ENCODE assay signal across 22 mouse cellular contexts in the genomic region with DNA sequence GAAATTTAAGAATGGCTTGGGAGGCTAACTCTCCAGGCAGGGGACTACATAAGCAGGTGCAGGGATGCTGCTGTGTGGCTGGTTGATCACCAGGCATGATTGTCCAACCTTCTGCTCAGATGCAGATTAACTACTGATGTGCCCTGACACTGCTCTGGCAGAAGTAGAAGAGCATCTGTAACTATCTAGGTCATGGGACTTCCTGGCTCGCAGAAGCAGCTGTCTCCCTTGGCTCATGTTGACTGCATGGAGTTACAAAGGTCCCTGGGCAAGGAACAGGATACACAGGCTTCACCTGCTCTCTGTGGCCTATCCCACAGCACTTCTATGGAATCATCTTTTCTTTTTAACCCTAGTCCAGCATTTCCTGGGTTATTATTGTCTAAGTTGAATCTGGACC. TPM values are rescaled to one million over a fixed set of nuclear protein-coding genes. Genes with fewer than 3 reads are reported as not detected.
A peak's percentile ranks its signal among the peaks of the same experiment; 100 is the strongest.
DNase-seq lines count a peak whose midpoint lies in the region; ATAC-seq and TF ChIP-seq lines count a peak whose summit lies in the region.
"Had no signal": no experiment of that assay in that cellular context is flagged by ENCODE, and none has a peak within 500 bp of the region (broad histone marks: within the 10 kb centered on the region; RNA-seq: fewer than 3 reads in every experiment).

No protein-coding gene starts in this region.

- no peaks in the 10 kb centered on the region for H3K4me1 ChIP-seq in kidney, embryonic 16.5 days (ENCODE audit: insufficient read depth, low read length)
- peaks cover 5% of the 10 kb centered on the region; the same call in 1 of the 2 replicates for H3K4me1 ChIP-seq in midbrain, postnatal 0 days (ENCODE audit: insufficient read depth, low read length)
- H3K4me1 ChIP-seq in midbrain, embryonic 16.5 days (ENCODE audit: control insufficient read depth, insufficient read depth, low read length) = peaks cover 14% of the 10 kb centered on the region
- H3K4me1 ChIP-seq: heart, embryonic 15.5 days; limb, embryonic 12.5 days; megakaryocyte, embryonic 14.5 days had no signal

- ATAC-seq in kidney, embryonic 16.5 days (ENCODE audit: low FRiP score, low TSS enrichment) = no peak
- ATAC-seq in midbrain, postnatal 0 days (ENCODE audit: low FRiP score) = no peak
- ATAC-seq in midbrain, embryonic 16.5 days = no peak
- no peak for ATAC-seq in megakaryocyte-erythroid progenitor cell, adult 5-6 weeks (replicated peaks; ENCODE audit: low FRiP score, low TSS enrichment, poor library complexity, severe bottlenecking)
- ATAC-seq: forebrain, embryonic 13.5 days; lung, postnatal 0 days had no signal

- no peak overlapping the region for H3K27ac ChIP-seq in kidney, embryonic 16.5 days (ENCODE audit: low read length)
- H3K27ac ChIP-seq in midbrain, postnatal 0 days (ENCODE audit: low read depth, low read length) = no peak overlapping the region
- H3K27ac ChIP-seq in midbrain, embryonic 16.5 days (ENCODE audit: low read length) = no peak overlapping the region
- H3K27ac ChIP-seq: forebrain, embryonic 13.5 days; heart, embryonic 15.5 days; limb, embryonic 12.5 days; liver, embryonic 14.5 days; neural tube, embryonic 12.5 days had no signal

- no peaks in the 10 kb centered on the region for H3K36me3 ChIP-seq in kidney, embryonic 16.5 days (ENCODE audit: insufficient read depth, low read length)
- no peaks in the 10 kb centered on the region for H3K36me3 ChIP-seq in midbrain, postnatal 0 days (ENCODE audit: insufficient read depth, low read length)
- H3K36me3 ChIP-seq in midbrain, embryonic 16.5 days (ENCODE audit: control insufficient read depth, insufficient read depth, low read length) = no peaks in the 10 kb centered on the region
- H3K36me3 ChIP-seq: heart, embryonic 15.5 days; limb, embryonic 12.5 days; neural tube, embryonic 12.5 days had no signal

- TF ChIP-seq CTCF in midbrain, postnatal 0 days (IDR thresholded peaks at IDR 0.05) = no peak

- no peaks in the 10 kb centered on the region for H3K27me3 ChIP-seq in kidney, embryonic 16.5 days (ENCODE audit: insufficient read depth, low read length)
- no peaks in the 10 kb centered on the region for H3K27me3 ChIP-seq in midbrain, postnatal 0 days (ENCODE audit: insufficient read depth, low read length)
- H3K27me3 ChIP-seq in midbrain, embryonic 16.5 days (ENCODE audit: control insufficient read depth, insufficient read depth, low read depth, low read length) = no peaks in the 10 kb centered on the region
- H3K27me3 ChIP-seq: forebrain, embryonic 13.5 days; heart, embryonic 15.5 days; limb, embryonic 12.5 days; neural tube, embryonic 12.5 days had no signal

- H3K4me2 ChIP-seq in kidney, embryonic 16.5 days (replicated peaks; ENCODE audit: low read depth, low read length) = no peak overlapping the region
- no peak overlapping the region for H3K4me2 ChIP-seq in midbrain, postnatal 0 days (ENCODE audit: low read depth, low read length, poor library complexity, severe bottlenecking)
- H3K4me2 ChIP-seq in midbrain, embryonic 16.5 days (ENCODE audit: low read length) = no peak overlapping the region
- H3K4me2 ChIP-seq: forebrain, embryonic 13.5 days; heart, embryonic 15.5 days; limb, embryonic 12.5 days; neural tube, embryonic 12.5 days had no signal

- H3K9ac ChIP-seq in kidney, embryonic 16.5 days (replicated peaks; ENCODE audit: low read length) = no peak overlapping the region
- no peak overlapping the region for H3K9ac ChIP-seq in midbrain, postnatal 0 days (replicated peaks; ENCODE audit: low read length, poor library complexity, severe bottlenecking)
- H3K9ac ChIP-seq in midbrain, embryonic 16.5 days (ENCODE audit: low read depth, low read length) = no peak overlapping the region
- H3K9ac ChIP-seq: forebrain, embryonic 13.5 days; heart, embryonic 15.5 days; limb, embryonic 12.5 days; liver, embryonic 14.5 days; neural tube, embryonic 12.5 days had no signal

- 62% methylated on average over 1 of the region's 1 CpGs for WGBS in kidney, embryonic 16.5 days
- 68% methylated on average over 1 of the region's 1 CpGs for WGBS in midbrain, postnatal 0 days
- WGBS in midbrain, embryonic 16.5 days = 83% methylated on average over 1 of the region's 1 CpGs

- H3K9me3 ChIP-seq in kidney, embryonic 16.5 days (ENCODE audit: low read length) = no peaks in the 10 kb centered on the region
- no peaks in the 10 kb centered on the region for H3K9me3 ChIP-seq in midbrain, postnatal 0 days (ENCODE audit: low read length)
- H3K9me3 ChIP-seq in midbrain, embryonic 16.5 days (replicated peaks; ENCODE audit: control insufficient read depth, low read length, poor library complexity, severe bottlenecking) = no peaks in the 10 kb centered on the region
- H3K9me3 ChIP-seq: forebrain, embryonic 13.5 days; heart, embryonic 15.5 days; limb, embryonic 12.5 days; megakaryocyte, embryonic 14.5 days; neural tube, embryonic 12.5 days had no signal

- no peak overlapping the region for H3K4me3 ChIP-seq in kidney, embryonic 16.5 days (ENCODE audit: low read length)
- H3K4me3 ChIP-seq in midbrain, postnatal 0 days (ENCODE audit: low read depth, low read length) = no peak overlapping the region
- no peak overlapping the region for H3K4me3 ChIP-seq in midbrain, embryonic 16.5 days (ENCODE audit: low read depth, low read length)
- H3K4me3 ChIP-seq: forebrain, embryonic 13.5 days; heart, embryonic 15.5 days; limb, embryonic 12.5 days; megakaryocyte, embryonic 14.5 days; neural tube, embryonic 12.5 days had no signal

- peak; percentile 11 for DNase-seq in kidney, adult 11 months
- peak; percentile 70 for DNase-seq in midbrain, postnatal 0 days (ENCODE audit: low spot score)
- DNase-seq in cerebellum, adult 9-10 months = peak; percentile 74
- no peak for DNase-seq in urinary bladder, postnatal 25 days (ENCODE audit: low spot score)
- DNase-seq in left cerebral cortex, adult 8-10 months (ENCODE audit: low spot score in 2 of 2) = no peak
- DNase-seq: heart, adult 18-20 months; right cerebral cortex, postnatal 14 days; thymus, postnatal 14 days had no signal

RNA-seq across cellular contexts. Expression of a gene that starts 12.7 kb away (rescaled TPM):
- polyA plus RNA-seq in kidney, embryonic 16.5 days (2015; fragmentation: Nextera tagmentation; extraction: Ambion mirVana) = 0.27 and 0.31 TPM in 2 replicates
- 47.7 and 57.4 TPM in 2 replicates for total RNA-seq in midbrain, postnatal 0 days (2014; rRNA removed)
- polyA plus RNA-seq in midbrain, postnatal 0 days (2015; fragmentation: Nextera tagmentation; extraction: Ambion mirVana) = 5.5 and 7.6 TPM in 2 replicates
- 15.6 and 19.2 TPM in 2 replicates for polyA plus RNA-seq in midbrain, embryonic 16.5 days (2015; fragmentation: Nextera tagmentation; extraction: Ambion mirVana)
- not detected in 2 replicates for total RNA-seq in megakaryocyte-erythroid progenitor cell, adult 5-6 weeks (2014; fragmentation: Nextera tagmentation)
- not detected in 2 replicates for total RNA-seq in megakaryocyte-erythroid progenitor cell, adult 5-6 weeks (2017)
- total RNA-seq in left cerebral cortex, adult 8-10 months (2022) = 10 to 100 TPM; 14.7 to 25.9 (median 18.6) TPM
- total RNA-seq: gastrocnemius, adult 18-20 months; heart, adult 18-20 months; hematopoietic stem cell, adult 5-6 weeks had no signal
- polyA plus RNA-seq: C2C12; lung, postnatal 0 days; spleen, adult 2 months had no signal

Comparison
In these comparisons a context has a peak if more than half of its experiments do, and no peak if none do; other contexts are left out.
1. DNase-seq: peak in kidney, adult 11 months (single experiment), midbrain, postnatal 0 days (single experiment) and cerebellum, adult 9-10 months (single experiment); none in urinary bladder, postnatal 25 days (single experiment) and left cerebral cortex, adult 8-10 months (0 of 2).
2. RNA of a gene that starts 12.7 kb away (total RNA-seq): 47.7 to 57.4 TPM in midbrain, postnatal 0 days and 14.7 to 25.9 TPM in left cerebral cortex, adult 8-10 months; not detected in megakaryocyte-erythroid progenitor cell, adult 5-6 weeks; every median in the first group is over 10 times any median in the second.